Mouse (Mus musculus): Measurements from ENCODE around the gene Cwc22.

- no peak for TF ChIP-seq CTCF (conservative IDR thresholded peaks at IDR 0.05; ENCODE audit: low read length)
- no peak for TF ChIP-seq NANOG (IDR thresholded peaks at IDR 0.05; ENCODE audit: borderline replicate concordance, low read length)
- TF ChIP-seq POU5F1 (IDR thresholded peaks at IDR 0.05; ENCODE audit: borderline replicate concordance, low read length) = no peak
Measured at GRCm38 (mm10) chr2:77904495-77904894, 41.7 kb downstream of the Cwc22 start.
